Mouse (Mus musculus): ENCODE measurements around the gene Gnao1.

DNA sequence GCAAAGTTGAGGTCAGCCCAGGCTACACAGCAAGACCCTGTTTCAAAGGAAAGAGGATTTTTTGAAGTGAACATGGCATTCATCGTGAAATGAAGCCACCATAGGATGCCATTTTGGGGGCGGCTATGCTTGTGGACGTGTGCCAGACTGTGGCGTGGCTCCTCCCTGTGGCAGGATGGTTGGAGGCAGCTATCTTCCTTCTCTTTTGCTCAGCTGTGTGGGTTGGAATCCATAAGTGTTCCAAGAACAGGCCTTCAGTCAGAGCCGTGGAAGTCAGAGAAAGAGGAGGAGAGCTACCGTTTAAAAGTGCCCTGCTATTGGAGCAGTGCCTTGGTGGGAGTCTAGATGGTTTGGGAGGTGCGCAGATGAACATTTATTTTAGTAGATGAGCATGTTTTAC is 74.5 kb downstream of the Gnao1 start:
- no peak for TF ChIP-seq CTCF (IDR thresholded peaks at IDR 0.05; ENCODE audit: low read depth, low read length)
- TF ChIP-seq POLR2A (IDR thresholded peaks at IDR 0.05; ENCODE audit: extremely low read depth, insufficient read depth, low read length): no peak

Data from liver, adult 2 months (tissue).